Mouse (Mus musculus): Measurements from ENCODE around the gene Gm5617. TPM values are rescaled to one million over a fixed set of nuclear protein-coding genes. Genes with fewer than 3 reads are reported as not detected.
"Not testable (repeated sequence)": the region's sequence is repeated elsewhere in the genome, so short reads cannot be mapped to it uniquely, and the experiment has no call there.

Gm5617 gene
- polyA plus RNA-seq, 1 experiment = 26.5 TPM

GRCm38 (mm10) chr9:48461545-48461944 is 33.7 kb upstream of the Gm5617 start:
- no peak overlapping the region for H3K4me3 ChIP-seq (ENCODE audit: extremely low read depth, insufficient read depth, insufficient read length)
- peaks cover 5% of the 10 kb centered on the region; the same call in 1 of the 2 replicates for H3K4me1 ChIP-seq (ENCODE audit: control insufficient read depth, insufficient read depth, insufficient read length)
- H3K36me3 ChIP-seq (ENCODE audit: control insufficient read depth, insufficient read depth, low read length) = no peaks in the 10 kb centered on the region
- H3K27ac ChIP-seq (ENCODE audit: insufficient read depth, low read length) = no peak overlapping the region
- WGBS = 57% methylated on average over 3 of the region's 3 CpGs
- DNase-seq (ENCODE audit: low read depth in 1 of 2, low spot score in 2 of 2) = no peak
- no peaks in the 10 kb centered on the region for H3K27me3 ChIP-seq (ENCODE audit: control insufficient read depth, insufficient read depth, low read length)
- no peak for TF ChIP-seq CTCF (IDR thresholded peaks at IDR 0.05; ENCODE audit: extremely low read depth, insufficient read depth, insufficient read length, insufficient replicate concordance)
- TF ChIP-seq POLR2A (IDR thresholded peaks at IDR 0.05; ENCODE audit: low read depth, low read length) = no peak

DNA sequence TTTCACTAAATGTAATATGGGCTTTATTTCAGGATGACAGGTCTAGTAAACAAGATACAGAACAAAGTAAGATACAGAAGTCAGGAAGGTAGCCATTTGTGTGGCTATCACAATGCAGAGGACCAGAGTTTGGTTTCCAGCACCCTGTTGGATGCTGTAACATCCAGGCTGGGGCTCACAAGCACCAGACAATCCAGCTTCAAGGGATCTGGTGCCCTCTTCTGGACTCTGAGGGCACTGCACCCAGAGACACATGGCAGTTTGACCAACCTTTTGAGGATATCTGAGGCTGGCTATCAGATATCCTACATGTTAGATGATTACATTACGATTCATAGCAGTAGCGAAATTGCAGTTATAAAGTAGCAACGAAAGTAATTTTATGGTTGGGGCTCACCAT is 29.6 kb upstream of the Gm5617 start:
- Histone ChIP-seq H3K27ac (ENCODE audit: insufficient read depth, low read length) (no peak overlapping the region), H3K27me3 (ENCODE audit: control insufficient read depth, insufficient read depth, low read length) (no peaks in the 10 kb centered on the region), H3K4me3 (ENCODE audit: extremely low read depth, insufficient read depth, insufficient read length) (no peak overlapping the region), H3K36me3 (ENCODE audit: control insufficient read depth, insufficient read depth, low read length) (peaks cover 5% of the 10 kb centered on the region), H3K4me1 (ENCODE audit: control insufficient read depth, insufficient read depth, insufficient read length) (peaks cover 5% of the 10 kb centered on the region; the same call in 1 of the 2 replicates)
- TF ChIP-seq POLR2A (IDR thresholded peaks at IDR 0.05; ENCODE audit: low read depth, low read length) = no peak
- peak; percentile 48; the same call in 1 of the 2 replicates for TF ChIP-seq CTCF (IDR thresholded peaks at IDR 0.05; ENCODE audit: extremely low read depth, insufficient read depth, insufficient read length, insufficient replicate concordance)
- WGBS = 97% methylated on average over 3 of the region's 3 CpGs
- no peak for DNase-seq (ENCODE audit: low read depth in 1 of 2, low spot score in 2 of 2)

GRCm38 (mm10) chr9:48466804-48467203 is 28.4 kb upstream of the Gm5617 start:
- peaks cover 3% of the 10 kb centered on the region; the same call in 1 of the 2 replicates for H3K4me1 ChIP-seq (ENCODE audit: control insufficient read depth, insufficient read depth, insufficient read length)
- no peaks in the 10 kb centered on the region for H3K27me3 ChIP-seq (ENCODE audit: control insufficient read depth, insufficient read depth, low read length)
- no peak overlapping the region for H3K4me3 ChIP-seq (ENCODE audit: extremely low read depth, insufficient read depth, insufficient read length)
- no peak overlapping the region for H3K27ac ChIP-seq (ENCODE audit: insufficient read depth, low read length)
- TF ChIP-seq POLR2A (IDR thresholded peaks at IDR 0.05; ENCODE audit: low read depth, low read length) (no peak), CTCF (IDR thresholded peaks at IDR 0.05; ENCODE audit: extremely low read depth, insufficient read depth, insufficient read length, insufficient replicate concordance) (peak; percentile 72; the same call in 1 of the 2 replicates)
- H3K36me3 ChIP-seq (ENCODE audit: control insufficient read depth, insufficient read depth, low read length) = peaks cover 7% of the 10 kb centered on the region
- peak; percentile 44 to 73 for DNase-seq (ENCODE audit: low read depth in 1 of 2, low spot score in 2 of 2)
- WGBS = 62% methylated on average over 3 of the region's 3 CpGs

GRCm38 (mm10) chr9:48467471-48467870 is 27.8 kb upstream of the Gm5617 start:
- not testable (repeated sequence) for H3K36me3 ChIP-seq (ENCODE audit: control insufficient read depth, insufficient read depth, low read length); H3K4me1 ChIP-seq (ENCODE audit: control insufficient read depth, insufficient read depth, insufficient read length); H3K27ac ChIP-seq (ENCODE audit: insufficient read depth, low read length); DNase-seq (ENCODE audit: low read depth in 1 of 2, low spot score in 2 of 2); H3K4me3 ChIP-seq (ENCODE audit: extremely low read depth, insufficient read depth, insufficient read length); H3K27me3 ChIP-seq (ENCODE audit: control insufficient read depth, insufficient read depth, low read length)
- WGBS = 97% methylated on average over 5 of the region's 5 CpGs

DNA sequence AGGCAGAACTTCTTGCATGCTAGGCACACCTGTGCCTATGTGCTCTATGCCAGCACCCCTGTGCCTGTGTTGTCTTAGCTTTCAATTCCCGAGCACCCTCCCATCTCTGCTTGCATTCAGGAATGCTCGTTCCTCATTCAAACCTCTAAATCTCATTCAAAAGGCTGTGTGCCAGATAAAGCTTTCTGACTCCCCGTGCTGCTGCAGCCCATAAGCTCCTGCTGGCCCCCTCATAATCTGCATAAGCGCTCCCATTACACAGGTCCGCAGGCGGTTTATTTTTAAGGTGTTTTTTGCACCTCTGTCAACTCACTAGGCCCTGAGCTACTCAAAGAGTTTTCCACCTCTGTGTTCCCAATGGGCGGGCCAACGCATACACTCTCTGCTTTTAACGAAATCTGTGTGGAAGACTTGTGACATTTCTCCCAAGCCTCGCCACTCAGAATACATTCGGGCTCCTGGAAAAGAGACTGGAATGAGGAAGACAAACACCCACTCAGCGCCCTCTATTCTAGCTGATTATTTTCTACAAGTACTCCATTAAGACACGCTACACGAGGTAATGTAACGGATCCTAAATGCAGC is 22.7 kb upstream of the Gm5617 start:
- H3K4me3 ChIP-seq (ENCODE audit: extremely low read depth, insufficient read depth, insufficient read length) = no peak overlapping the region
- WGBS = 94% methylated on average over 15 of the region's 15 CpGs
- DNase-seq (ENCODE audit: low read depth in 1 of 2, low spot score in 2 of 2) = no peak
- TF ChIP-seq POLR2A (IDR thresholded peaks at IDR 0.05; ENCODE audit: low read depth, low read length) (no peak), CTCF (IDR thresholded peaks at IDR 0.05; ENCODE audit: extremely low read depth, insufficient read depth, insufficient read length, insufficient replicate concordance) (no peak)
- no peaks in the 10 kb centered on the region for H3K27me3 ChIP-seq (ENCODE audit: control insufficient read depth, insufficient read depth, low read length)
- no peaks in the 10 kb centered on the region; the same call in 1 of the 2 replicates for H3K4me1 ChIP-seq (ENCODE audit: control insufficient read depth, insufficient read depth, insufficient read length)
- H3K27ac ChIP-seq (ENCODE audit: insufficient read depth, low read length) = no peak overlapping the region
- H3K36me3 ChIP-seq (ENCODE audit: control insufficient read depth, insufficient read depth, low read length) = peaks cover 19% of the 10 kb centered on the region

DNA sequence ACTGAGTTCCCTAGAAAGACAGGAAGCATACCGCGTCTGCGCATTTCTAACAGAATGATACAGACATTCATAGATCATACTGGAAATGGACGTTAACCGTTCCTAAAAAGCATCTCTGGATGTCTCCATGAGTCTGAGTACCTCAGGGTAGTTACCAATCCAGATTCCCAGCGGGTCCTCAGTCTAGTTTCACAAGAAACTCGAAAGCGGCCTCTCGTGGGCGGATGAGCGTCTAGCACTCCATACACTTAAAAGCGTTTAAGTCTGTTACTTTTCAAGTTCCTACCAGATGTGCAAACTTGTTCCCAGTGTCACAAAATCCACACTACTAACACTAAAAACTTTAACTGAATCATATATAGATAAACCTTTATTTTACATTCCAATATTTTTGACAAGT is 22.1 kb upstream of the Gm5617 start:
- no peak overlapping the region for H3K4me3 ChIP-seq (ENCODE audit: extremely low read depth, insufficient read depth, insufficient read length)
- no peaks in the 10 kb centered on the region for H3K27me3 ChIP-seq (ENCODE audit: control insufficient read depth, insufficient read depth, low read length)
- TF ChIP-seq POLR2A (IDR thresholded peaks at IDR 0.05; ENCODE audit: low read depth, low read length) (no peak), CTCF (IDR thresholded peaks at IDR 0.05; ENCODE audit: extremely low read depth, insufficient read depth, insufficient read length, insufficient replicate concordance) (no peak)
- no peak overlapping the region for H3K27ac ChIP-seq (ENCODE audit: insufficient read depth, low read length)
- peaks cover 19% of the 10 kb centered on the region for H3K36me3 ChIP-seq (ENCODE audit: control insufficient read depth, insufficient read depth, low read length)
- WGBS = 91% methylated on average over 12 of the region's 12 CpGs
- no peak for DNase-seq (ENCODE audit: low read depth in 1 of 2, low spot score in 2 of 2)
- no peaks in the 10 kb centered on the region; the same call in 1 of the 2 replicates for H3K4me1 ChIP-seq (ENCODE audit: control insufficient read depth, insufficient read depth, insufficient read length)

- 83% methylated on average over 9 of the region's 9 CpGs for WGBS
- no peaks in the 10 kb centered on the region for H3K27me3 ChIP-seq (ENCODE audit: control insufficient read depth, insufficient read depth, low read length)
- DNase-seq (ENCODE audit: low read depth in 1 of 2, low spot score in 2 of 2) = no peak
- TF ChIP-seq CTCF (IDR thresholded peaks at IDR 0.05; ENCODE audit: extremely low read depth, insufficient read depth, insufficient read length, insufficient replicate concordance) (no peak), POLR2A (IDR thresholded peaks at IDR 0.05; ENCODE audit: low read depth, low read length) (no peak)
- peaks cover 19% of the 10 kb centered on the region for H3K36me3 ChIP-seq (ENCODE audit: control insufficient read depth, insufficient read depth, low read length)
- H3K4me1 ChIP-seq (ENCODE audit: control insufficient read depth, insufficient read depth, insufficient read length) = no peaks in the 10 kb centered on the region; the same call in 1 of the 2 replicates
- no peak overlapping the region for H3K27ac ChIP-seq (ENCODE audit: insufficient read depth, low read length)
- no peak overlapping the region for H3K4me3 ChIP-seq (ENCODE audit: extremely low read depth, insufficient read depth, insufficient read length)
Measured at GRCm38 (mm10) chr9:48474367-48474766, 20.9 kb upstream of the Gm5617 start.

Measured in spleen, adult 2 months (tissue).